Mouse (Mus musculus): ENCODE results near the gene Adam12.

Gene Adam12

DNA sequence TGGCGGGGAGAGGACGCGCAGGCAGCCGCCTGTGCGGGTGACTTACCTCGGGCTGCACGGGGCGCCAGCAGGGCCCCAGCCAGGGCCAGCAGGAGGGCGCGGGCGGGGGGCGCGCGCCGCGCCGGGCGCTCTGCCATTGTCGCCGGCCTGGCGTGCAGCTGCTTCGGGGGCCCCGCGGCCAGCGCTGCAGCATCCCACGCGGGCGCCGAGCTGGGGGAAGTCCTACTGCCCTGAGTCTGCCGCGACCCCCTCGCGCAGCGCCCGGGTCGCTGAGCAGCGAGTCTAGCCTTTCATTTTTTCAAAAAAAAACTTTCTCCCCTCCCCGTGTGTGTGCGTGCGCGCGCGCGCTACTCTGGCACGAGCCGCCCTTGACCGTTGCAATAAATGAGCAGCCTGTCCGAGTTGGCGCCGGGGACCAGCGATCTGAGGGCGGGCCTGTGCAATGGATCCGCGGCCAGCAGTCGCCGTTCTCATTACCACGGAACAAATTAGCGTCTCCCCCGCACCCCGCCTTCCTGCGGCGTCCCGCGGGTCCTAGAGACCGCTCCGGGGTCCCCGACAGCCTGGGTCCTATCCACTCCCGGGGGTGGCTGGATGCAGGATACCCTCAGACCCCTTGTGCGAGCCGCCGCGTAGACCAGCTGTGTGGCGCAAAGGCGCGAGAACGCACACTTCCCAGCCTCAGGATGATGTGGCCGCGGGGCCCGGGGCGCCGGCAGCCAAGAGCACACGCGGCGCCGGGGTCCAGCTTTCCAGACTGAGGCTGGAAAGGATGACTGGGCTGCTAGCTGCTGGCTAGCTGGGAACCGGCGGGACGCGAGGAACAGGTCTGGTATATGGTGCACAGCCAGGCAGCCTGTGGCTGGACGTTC lies 7.0 kb downstream of the Adam12 start:
- DNase-seq (ENCODE audit: low read depth, low spot score), result no peak

DNA sequence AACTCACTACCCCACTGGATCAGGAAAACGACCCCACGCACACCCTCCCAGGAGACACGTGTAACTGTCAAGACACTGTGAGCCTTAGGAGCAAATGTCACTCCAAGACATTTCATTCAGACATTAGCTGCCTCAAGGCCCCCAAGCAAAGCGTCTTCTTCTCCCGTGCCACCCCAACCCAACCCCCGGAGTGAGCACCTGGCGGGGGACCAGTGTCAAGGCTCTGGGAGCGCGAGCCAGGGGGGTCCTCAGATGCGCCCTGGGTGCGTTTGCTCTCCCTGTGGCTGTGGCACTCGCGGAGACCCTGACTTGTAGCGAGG lies 7.6 kb downstream of the Adam12 start:
- DNase-seq (ENCODE audit: low read depth, low spot score), result no peak

DNA sequence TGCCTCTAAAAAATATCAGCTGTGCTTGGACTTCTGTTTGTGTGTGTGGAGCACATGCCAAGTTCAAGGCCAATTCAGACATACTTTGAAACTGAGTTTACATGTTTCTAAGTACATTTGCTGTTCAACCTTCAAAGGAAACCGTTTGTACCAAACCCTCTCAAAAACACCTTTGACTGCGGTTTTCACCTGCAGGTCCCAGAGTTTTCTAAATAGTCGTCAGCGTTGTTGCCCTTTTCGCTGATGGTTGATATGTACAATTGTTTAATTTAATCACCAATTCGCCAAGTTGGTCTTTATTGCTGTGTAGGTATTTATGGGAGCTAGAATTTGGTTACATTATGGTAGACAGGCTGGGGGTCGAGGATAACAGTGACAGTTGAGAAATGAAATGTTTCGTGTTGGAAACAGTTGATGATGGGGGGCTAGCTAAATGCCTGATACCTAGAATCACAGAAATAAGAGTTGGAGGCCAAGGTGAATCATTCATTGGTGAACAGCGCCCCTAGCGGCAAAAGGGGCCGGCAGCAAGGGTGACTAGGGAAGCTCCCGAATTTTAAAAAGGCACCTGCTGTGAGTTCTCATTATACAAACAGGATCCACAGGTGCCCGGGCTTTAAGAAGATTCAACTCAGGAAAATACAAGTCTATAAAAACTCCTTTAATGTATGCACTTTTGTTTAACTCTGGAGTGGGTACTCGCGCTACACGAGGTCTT lies 8.3 kb downstream of the Adam12 start:
- no peak for DNase-seq (ENCODE audit: low read depth, low spot score)

DNA sequence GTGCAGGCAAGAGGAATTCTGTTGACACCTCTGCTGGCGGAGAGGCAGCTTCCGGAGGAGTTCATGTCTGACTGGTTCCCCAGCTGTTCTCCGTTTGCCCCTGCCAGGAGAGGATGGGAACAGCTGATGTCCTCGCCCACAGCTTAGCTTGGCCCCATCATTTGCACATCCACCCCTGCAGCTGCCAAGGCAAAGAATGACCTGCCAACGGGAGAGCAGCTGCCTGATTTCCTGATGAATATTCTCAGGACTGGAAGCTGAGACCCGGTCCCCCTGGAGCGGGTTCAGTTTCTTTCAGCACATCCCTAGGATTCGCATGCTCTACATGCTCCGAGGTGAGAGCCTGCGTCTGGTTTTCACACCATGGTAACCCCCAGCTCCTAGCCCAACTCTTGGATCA lies 24.0 kb downstream of the Adam12 start:
- no peak for DNase-seq (ENCODE audit: low read depth, low spot score)

DNA sequence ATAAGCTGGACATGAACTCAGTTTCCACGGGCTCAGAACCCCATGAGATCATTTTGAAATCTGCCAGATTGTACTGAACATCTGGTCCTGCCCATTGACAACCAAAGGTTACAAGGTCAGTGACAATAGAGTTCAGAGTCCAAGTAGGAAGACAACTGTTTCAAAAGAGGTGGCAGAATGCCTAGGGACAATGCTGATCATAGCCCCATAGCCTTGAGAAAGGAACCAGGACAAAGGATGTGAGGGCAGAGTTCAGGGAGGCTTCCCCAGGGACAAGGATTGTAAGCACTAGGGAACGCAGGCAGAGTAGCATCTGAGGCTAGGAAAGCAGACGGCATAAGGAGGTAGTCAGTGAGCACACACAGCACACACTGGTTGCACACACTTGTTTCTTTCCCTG lies 38.9 kb downstream of the Adam12 start:
- DNase-seq (ENCODE audit: low read depth, low spot score), result no peak

DNA sequence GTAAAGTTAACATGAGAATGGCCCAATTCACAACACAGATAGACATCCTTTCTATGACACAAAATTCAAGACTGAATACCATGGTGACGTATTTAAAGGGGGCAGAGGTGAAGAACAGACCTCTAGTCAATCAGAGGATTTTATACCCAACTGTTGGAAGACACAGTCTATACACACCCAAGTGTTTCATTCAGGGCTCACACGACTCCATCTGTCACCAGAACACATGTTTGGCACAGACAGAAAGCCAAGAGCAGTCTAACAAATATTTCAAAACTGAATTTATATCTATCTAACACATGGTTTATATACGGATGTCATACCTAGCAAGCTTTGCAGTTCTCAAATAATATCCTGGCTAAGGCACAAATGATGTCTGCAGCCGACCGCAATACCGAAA lies 41.8 kb downstream of the Adam12 start:
- no peak for DNase-seq (ENCODE audit: low read depth, low spot score)

DNA sequence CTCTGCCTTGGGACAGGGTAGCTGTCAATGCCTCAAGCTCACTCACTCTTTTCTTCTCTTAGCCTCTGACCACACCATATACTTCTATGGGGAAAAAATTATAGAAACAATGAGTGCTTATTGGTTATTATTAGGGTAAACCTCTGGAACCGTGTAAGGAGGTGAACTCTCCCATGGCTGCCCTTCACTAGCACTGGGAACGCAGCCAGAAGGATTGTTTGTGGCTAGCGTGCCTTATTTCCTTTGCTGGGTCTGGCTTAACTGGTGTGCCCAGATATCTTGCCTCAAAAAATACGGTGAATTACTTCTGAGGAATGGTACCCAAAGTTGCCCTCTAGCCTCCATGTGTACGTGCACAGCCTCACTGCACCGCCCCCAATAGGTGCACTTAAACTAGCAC lies 43.4 kb downstream of the Adam12 start:
- no peak for DNase-seq (ENCODE audit: low read depth, low spot score)

DNA sequence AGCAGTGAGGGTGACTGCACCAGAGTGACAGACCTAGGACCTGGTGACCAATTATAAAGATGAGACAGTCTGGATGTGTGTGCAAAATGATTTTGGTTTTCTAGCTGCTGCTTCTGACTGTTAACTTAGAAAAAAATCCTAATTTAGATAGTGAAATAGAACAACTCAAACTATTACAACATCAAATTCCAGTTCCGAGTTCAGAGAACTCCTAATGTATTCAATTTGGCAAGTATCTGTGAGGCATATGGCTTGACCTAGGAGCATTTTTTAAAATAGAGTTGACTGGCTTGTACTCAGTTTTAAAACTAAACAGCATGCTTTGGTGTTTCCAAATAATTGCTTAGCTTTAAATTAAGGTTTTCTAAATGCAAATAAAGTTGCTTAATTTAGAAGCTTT lies 44.0 kb downstream of the Adam12 start:
- DNase-seq (ENCODE audit: low read depth, low spot score), result no peak

DNA sequence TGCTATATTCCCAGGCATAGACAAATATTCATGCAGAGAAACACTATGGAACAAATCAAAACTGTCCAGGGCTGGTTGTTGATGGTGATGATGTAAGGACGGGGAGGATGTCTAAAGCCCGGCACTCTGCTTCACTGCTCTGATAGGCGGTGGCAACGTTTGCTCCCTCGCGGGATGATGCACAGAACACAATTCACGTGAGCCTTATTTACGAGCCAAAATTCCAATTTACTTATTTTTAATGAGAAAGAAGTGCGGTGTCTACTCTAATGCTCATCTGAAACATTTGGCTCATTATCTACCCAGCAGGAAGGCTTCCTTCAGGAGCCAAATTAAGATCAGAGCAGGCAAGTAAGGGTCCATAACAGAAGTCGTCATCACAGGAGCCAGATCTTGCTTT lies 45.4 kb downstream of the Adam12 start:
- DNase-seq (ENCODE audit: low read depth, low spot score), result no peak

DNA sequence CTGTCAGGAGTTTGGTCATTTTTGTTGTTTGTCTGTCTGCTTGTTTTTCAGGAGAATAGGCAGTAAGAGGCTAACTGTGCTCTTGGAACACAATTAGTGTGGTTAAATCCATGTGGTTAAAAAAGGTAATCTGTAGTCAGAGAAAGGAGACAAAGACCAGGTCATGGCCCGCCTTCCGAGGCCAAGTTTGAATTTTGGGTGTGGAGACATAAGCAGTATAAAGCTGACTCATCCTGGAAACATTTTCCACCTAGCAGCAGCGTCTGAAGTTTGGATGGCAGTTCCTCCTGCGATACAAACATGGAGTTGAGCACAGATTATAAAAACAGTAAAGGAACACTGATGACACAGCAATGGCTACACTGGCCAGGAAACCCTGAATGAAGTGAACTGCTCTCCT lies 46.2 kb downstream of the Adam12 start:
- DNase-seq (ENCODE audit: low read depth, low spot score), result no peak

DNA sequence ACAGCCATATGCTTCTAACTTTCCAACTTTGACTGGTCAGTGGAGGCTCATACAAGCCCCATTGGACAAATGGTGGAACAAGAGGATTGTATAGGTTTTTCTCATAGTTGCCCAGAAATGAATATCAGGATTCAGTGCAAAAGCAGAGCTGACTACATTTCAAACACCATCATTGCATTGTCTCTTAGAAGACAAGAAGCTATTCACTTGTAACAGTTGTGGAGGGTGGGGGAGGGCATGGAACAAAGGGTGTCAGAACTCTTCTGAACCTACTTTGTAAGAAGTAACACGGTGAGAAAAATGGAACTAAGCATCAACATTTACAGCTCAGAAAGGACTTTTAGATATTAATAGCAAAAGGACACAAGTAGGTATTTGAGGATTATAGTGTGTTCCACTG lies 50.2 kb downstream of the Adam12 start:
- no peak for DNase-seq (ENCODE audit: low read depth, low spot score)

DNA sequence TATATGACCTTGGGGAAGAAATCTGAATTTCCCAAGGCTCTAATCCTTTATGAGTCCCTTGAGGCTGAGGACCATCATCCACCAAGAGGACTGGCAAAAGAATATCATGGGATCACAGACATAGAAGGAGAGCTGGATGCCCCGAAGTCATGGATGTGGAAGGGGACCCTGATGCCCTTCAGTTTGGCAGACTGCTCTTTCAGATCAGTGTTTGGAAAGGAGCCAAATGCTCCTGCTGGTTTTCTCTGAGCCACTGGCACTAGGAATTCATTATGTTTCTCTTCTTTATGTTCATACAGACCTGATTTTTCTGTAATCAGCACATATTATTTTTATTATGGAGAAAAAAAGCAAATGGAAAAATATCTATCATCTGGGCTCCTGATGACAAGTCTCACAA lies 50.9 kb downstream of the Adam12 start:
- DNase-seq (ENCODE audit: low read depth, low spot score), result no peak

DNA sequence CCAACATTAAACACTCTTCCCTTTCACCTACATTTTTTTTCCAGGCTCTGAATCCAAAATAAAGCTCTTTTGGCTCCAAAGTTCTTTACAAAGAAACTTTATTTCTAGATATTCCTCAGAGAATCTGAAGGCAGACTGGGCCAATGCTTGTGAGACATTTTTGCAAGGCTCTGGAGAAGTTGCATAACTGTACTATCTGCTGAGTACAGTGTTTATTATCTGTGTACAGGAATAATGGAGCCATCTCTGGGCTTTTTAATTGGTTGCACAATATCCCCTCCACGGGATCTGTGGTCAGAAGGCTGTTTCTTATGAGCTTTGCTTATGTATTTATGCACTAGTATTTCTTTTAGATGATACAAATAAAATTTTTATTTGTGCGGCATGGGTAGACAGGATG lies 54.9 kb downstream of the Adam12 start:
- no peak for DNase-seq (ENCODE audit: low read depth, low spot score)

DNA sequence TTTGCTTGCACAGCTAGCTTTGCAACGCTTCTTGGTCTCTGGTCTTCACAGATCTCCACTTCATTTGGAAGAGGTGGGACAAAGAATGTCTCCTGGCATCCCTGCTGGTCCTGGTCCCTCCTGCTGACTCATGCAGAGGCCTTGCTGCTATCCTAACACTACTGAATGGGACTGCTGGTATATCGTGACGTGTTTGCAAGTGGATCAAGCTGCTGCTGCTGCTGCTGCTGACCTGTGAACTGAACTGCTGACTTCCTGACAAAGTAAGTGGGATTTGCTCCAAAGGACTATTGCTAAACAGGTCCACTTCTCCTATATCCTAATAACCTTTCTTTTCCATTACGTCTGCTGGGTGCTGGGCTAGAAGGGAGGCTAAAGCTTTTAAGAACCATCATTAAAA lies 56.7 kb downstream of the Adam12 start:
- DNase-seq (ENCODE audit: low read depth, low spot score), result no peak

DNA sequence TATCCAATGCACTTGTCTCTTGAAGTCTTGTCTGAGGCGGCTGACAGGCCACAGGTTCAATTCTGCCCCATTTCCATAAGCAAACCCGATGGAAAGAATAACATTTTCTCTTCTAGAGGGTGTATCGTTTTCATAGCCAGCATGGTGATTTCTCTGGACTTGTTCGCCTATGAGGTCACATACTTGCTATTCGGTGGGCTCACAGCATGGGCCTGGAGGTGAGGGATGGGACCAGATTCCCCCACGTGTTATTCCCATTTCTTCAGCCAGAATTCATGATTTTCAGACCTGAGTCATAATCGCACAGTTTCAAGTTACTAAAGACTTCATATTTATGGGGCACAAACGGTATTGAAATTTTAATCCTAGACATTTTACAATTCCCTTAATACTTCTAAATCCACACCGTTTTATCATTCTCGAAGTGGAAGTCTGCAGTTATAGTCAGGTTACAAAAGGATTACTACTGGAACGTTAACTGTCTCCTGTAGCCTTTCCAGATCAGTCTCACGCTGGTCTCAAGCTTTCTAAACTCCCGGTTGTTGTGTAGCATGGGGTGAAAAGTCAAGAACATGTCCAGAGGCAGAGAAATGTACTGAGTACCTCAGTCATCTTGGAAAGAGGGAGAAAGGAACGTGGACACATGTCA lies 58.4 kb downstream of the Adam12 start:
- DNase-seq (ENCODE audit: low read depth, low spot score), result no peak

DNA sequence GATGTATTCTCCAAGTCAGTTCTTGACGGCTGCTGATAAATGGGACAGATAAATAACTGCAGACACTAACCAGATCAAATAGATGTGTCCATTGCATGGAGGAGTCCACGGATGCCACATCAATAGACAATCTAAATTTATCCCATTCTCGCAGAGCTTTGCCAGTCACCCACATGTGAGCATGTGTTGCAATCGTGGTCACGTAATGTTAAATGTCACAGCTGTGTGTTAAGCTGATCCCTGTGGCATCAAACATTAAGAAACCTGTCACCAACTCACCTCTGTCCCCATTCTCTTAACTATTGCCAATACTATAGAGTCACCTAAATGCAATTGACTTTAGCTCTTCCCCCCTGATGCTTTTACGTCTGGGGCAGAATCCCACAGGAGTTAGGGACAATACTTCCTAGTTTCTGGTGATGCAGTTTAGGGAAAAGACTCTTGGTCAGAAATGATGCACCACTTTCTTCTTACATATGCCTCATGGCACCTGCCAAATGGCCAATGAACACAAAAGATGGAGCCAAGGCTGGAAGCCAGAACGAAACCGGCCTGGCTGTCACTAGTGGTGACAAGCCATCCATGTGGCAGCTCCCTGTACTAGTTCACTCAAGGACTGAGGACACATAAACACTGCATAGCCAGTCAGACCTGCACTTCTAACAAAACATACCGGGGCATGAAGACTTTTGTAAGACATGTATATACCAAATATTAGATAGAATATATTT lies 61.6 kb downstream of the Adam12 start:
- no peak for DNase-seq (ENCODE audit: low read depth, low spot score)

DNA sequence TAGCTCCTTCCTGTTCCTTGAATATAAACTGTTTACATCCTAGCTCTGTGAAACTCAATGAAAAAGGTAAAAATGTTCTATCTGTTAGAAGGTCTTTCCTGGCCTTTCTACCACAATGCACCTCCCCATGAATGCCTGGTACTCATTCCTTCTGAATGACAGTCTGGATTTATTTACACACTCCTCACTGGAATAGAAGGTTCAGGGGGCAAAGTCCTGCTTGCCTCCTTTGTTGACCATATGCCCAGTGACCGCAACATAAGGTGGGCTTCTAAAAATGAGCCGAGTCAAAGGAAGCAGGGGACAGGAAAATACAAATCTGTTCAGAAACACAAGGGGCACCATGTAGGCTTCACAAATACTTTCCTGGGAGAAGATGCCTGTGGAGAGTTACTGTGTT lies 62.2 kb downstream of the Adam12 start:
- DNase-seq (ENCODE audit: low read depth, low spot score), result no peak

DNA sequence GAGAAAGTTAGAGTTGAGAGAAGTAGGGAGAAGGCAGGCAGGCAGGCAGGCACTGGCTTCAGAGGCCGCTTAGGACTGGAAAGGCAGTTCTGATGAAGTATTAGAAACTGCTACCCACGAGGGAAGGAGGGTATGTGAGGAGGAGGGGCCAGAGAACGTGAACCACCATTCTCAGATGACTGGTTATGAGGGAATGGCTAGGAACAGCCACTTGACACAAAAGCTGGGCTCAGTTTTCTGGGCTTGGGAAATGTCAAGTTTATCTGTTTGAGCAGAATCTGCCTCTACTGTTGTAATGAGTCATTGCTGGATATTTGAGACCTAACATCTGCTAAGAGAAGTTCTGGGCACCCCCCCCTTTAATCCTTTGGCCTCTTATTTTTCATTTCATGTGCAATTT lies 64.4 kb downstream of the Adam12 start:
- DNase-seq (ENCODE audit: low read depth, low spot score), result no peak

DNA sequence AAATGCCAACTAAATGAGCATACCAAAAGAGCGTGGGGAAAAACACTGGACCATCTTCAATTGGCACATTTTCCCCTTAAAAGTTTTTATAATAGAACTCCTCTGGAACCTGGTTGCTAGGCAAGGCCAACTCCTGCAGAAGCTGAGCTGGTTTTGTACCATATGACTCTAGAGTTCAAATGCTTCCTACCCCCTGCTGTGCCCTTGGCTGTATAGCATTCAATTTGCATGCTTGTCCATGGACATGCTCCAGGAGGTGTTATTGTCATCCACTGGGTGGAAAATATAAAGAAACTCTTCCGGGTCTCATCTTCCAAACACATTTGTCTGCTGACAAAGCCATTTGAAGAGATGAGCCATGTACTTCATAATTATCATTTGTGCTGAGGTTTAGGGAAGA lies 68.2 kb downstream of the Adam12 start:
- no peak for DNase-seq (ENCODE audit: low read depth, low spot score)

DNA sequence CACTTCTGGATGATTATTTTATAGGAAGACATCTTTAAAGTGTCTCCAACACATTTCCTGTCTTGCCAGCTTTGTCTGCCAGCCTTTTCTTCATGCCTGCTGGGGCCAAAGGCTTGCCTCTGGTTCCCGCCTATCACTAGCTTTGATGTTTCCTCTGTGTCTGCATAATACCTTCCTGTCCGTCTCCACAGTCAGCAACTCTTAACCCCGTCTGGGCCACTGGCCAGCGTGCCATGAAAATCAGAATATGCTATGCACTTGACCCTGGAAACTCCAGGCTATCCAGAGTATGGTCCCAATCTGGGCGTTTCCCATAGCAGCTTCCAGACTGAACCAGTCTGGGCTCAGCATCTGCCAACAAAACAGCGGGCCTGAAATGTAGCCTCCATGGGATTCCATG lies 69.1 kb downstream of the Adam12 start:
- no peak for DNase-seq (ENCODE audit: low read depth, low spot score)

DNA sequence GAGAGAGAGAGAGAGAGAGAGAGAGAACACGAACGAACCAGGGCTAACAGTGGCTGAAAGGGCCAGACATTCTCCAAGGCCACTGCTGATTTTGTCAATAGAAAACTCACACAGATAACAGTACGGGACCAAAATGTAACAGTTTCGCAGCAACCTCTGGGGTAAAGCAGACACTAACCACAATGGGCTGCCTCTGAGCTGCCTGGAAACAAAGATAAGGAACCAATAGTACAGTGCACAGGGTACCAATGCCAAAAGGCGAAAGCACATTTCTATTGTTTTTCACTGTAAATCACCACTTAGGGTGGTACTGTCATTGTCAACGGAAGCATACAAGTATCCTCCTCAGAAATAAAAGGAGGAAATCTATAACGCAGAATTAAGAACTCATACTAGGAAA lies 72.3 kb downstream of the Adam12 start:
- DNase-seq (ENCODE audit: low read depth, low spot score), result no peak

DNA sequence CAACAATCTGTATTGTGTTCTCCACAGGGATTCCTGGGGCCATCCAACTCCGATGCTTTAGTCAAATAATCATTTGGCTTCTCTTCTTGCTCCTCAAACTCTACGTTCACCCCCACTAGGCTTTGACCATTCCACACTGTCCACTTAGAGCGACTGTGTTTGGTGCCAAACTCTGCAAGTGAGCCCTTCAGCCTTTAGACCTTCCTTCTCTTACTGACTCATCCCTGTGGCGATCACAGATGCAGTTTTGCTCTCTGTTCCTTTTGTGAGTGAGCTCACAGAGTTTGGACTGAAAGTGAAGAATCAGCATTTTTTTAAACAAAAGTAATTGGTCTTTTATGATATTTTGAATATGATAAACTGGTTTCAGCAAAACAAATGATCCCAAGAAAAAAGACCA lies 80.6 kb downstream of the Adam12 start:
- no peak for DNase-seq (ENCODE audit: low read depth, low spot score)
